Mouse (Mus musculus): Measurements from ENCODE around the gene Creg1.
"Not testable (repeated sequence)": the region's sequence is repeated elsewhere in the genome, so short reads cannot be mapped to it uniquely, and the experiment has no call there.

Creg1 gene

DNA sequence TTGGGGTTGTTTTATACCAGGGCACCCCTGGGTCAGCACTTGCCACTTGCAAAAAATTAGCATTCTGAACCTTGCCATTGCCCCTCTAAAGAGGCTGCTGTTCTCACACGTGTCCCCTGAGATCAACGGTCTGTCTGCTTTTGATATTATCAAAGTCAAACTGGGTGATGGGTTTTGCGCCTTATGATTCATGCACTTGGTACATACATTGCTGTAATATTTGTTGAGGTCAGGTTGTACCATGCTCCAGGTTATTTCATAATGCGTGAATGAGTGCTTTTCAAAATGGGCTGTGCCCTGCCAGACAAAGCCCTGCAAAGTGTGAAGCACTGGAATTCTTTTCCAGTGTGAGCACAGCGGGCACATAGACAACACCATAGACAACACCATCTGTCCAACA, 11.7 kb upstream of the Creg1 start:
- no peak for DNase-seq

GRCm38 (mm10) chr1:165754205-165754604, 9.3 kb upstream of the Creg1 start:
- DNase-seq: no peak

GRCm38 (mm10) chr1:165755194-165755593, 8.4 kb upstream of the Creg1 start:
- no peak for DNase-seq

- no peak for DNase-seq
Measured at GRCm38 (mm10) chr1:165761522-165762305, 1.8 kb upstream of the Creg1 start.

DNA sequence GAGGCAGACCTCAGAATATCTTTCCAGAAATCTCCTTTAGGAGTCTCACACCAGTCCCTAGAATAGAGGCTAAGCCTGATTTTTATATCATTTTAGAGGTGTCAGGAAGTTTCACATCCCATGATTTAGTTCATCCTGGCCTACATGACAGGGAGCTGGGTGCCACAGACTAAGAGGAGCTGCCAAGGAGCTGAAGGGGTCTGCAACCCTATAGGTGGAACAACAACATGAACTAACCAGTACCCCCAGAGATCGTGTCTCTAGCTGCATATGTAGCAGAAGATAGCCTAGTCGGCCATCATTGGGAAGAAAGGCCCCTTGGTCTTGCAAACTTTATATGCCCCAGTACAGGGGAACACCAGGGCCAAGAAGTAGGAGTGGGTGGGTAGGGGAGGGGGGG, 1.0 kb upstream of the Creg1 start:
- not testable (repeated sequence) for DNase-seq

- no peak for DNase-seq
Measured at GRCm38 (mm10) chr1:165762914-165763634, 472 bp upstream of the Creg1 start.

DNA sequence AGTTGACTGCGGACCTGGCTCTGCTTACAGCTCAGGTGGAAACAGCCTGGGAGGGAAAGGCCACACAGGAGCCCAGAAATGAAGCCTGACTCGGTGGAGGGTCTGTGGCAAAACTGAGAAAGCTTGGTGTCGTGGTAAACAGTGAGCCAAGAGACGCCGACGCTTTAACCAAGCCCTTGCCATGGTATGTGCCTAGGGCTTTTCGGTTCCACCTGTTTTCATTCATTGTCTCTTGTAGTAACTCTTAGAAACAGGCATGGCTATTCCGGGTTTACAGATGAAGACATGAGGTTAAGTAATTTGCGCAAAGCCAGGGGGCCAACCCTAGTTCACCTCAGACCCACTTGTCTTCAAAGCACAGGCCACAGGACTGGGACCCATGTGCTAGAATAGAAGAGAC, 1.0 kb downstream of the Creg1 start:
- DNase-seq: no peak

DNA sequence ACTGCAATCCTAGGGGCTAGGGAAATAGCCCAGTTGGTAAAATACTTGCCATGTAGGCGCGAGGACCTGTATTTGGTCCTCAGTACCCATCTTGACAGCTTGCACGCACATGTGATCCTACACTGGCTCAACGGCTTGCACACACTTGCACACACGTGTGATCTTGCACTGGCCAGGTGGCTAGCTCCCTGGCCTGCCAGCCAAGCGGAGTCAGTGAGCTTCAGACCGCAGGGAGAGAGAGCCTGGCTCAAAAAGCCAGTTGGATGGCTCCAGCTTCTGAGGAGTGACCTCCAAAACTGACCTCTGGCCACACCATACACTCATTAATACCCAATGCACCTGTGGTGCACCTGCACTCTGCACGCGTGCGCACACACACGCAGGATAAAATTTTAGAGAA, 1.5 kb downstream of the Creg1 start:
- no peak for DNase-seq

GRCm38 (mm10) chr1:165765651-165766294, 2.2 kb downstream of the Creg1 start:
- no peak for DNase-seq

- no peak for DNase-seq
Measured at GRCm38 (mm10) chr1:165766295-165766890, 2.8 kb downstream of the Creg1 start.

DNA sequence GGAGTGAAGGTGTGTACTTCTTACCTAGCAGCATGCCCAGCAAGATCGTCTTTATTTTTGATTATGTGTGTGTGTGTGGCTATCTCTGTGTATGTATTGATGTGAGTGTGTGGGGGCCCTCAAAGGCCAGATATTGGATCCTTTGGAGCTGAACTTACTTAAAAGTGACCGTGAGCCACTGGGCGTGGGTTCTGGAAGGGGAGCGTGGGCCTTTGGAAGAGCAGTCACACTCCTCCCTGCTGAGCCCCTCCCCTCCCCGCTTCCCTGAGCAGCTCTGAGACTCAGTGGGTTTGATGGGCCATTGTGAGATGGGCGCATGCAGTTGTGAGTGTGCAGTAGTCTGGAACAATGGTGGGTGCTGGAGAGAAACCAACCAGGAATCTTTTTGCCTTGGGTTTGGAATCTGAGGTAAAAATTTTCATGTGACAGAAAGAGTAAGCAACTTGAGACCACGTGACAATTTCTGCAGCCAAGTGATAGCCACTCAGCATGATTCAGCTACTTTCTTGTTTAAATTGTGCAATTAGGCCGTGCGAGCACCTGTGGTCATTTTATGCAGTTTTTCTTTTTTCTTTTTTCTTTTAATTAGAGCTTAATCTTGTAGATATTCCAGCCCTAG, 5.5 kb downstream of the Creg1 start:
- DNase-seq: no peak

DNA sequence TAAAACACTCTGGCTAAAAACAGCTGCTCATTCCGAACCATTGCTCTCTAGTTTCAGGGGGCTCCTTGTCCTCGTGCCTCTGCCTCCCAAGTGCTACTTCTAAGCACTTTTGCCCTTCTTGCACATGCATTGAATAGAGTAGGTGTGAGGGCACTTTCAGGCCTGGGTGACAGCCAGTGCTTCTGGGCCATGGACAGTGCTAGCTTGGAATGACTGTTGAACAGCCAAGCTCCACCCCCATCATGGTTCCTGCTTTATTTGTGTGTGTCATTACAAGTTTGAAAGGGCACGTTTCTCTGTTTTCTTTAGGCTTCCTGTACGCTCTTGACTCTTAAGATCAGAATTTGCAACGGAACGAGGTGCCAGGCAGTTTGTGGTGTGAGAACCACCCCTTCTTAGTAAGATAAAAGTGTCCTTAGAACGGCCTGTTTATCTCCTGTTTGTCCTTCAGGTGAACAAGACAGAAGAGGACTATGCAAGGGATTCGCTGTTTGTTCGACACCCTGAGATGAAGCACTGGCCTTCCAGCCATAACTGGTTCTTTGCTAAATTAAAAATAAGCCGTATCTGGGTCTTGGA, 6.7 kb downstream of the Creg1 start:
- DNase-seq: no peak

DNA sequence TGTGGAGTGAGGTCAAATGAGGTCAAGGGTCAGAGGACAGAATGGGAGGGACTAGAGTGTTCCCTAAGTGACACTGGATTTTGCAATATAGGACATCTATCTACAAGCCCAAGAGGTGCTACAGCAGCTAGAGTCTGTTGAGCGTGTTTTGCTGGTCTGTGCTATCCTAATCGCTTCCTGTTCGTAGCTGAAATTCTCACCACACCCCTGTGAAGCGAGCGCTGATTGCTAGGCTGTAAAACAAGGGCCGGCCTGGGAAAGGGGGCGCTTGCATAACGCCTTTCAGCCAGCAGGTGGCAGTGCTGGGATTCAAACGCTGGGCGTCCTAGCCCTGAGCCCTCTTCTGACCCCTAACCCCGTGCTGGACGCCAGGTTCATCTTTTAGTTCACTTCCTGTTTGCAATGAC, 7.9 kb downstream of the Creg1 start:
- peak; percentile 85 to 88 for DNase-seq

DNA sequence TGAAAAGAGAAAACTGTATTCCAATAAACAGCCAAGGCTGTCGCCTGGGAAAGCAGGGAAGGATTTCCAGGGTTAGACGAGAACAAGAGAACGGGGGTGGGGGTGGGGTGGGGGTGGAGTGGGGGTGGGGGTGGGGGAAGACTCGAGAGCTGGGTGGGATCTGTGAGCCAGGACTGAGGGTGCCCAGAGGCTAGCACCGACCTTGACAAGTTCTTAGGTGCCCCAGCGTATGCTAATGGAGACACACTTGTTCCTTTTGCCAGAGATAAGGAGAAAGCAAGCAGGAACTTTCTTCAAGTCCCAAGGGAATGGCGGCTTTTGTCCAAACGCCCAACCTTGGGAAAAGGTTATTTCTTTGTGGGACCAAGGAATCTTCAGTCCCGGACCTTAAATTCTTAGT, 8.5 kb downstream of the Creg1 start:
- no peak for DNase-seq

GRCm38 (mm10) chr1:165775518-165776294, 12.2 kb downstream of the Creg1 start:
- peak; percentile 75 to 88 for DNase-seq

GRCm38 (mm10) chr1:165779954-165780585, 16.5 kb downstream of the Creg1 start:
- DNase-seq: peak; percentile 32 to 47

GRCm38 (mm10) chr1:165780586-165781111, 17.1 kb downstream of the Creg1 start:
- peak; percentile 53 to 63 for DNase-seq

DNA sequence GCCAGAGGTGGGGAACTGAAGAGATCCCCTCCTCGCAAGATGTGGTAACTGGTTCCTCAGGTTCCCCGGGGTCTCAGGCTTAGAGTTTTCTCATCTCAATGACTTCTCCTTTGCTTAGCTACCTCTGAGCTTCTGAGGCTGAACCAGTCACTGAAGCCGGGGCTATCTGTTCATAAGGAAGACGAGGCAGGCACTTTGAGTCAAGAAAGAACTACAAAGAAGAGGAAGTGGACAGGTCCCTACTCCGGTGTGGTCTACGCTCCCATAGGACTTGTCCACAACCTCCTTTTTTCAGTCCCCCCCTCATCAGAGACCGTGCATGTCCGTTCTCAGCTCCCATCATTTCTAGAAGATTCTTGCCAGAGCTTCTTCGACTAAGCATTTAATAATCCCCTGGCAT, 17.9 kb downstream of the Creg1 start:
- DNase-seq: no peak

- no peak for DNase-seq
Measured at GRCm38 (mm10) chr1:165781911-165782310, 18.4 kb downstream of the Creg1 start.

DNA sequence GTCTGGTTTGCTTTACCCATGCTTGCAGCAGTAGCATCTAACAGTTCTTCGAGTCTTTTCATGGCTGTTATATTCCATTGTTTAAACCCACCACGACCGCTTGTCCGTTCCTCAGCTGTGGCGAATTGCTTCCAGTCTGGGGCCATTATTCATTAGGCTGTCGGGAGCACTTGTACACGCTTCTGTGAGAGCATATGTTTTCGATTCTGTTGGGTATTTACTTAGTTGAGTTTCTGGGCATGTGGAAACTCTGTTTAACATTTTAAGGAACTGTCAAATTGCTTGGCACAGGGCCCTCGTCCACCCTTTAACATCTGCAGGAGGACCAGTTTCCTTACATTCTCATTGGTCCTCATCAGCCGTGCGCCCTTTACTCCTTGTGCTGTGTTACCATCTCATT, 22.8 kb downstream of the Creg1 start:
- DNase-seq: peak; percentile 10 to 21

- no peak for DNase-seq
Measured at GRCm38 (mm10) chr1:165788511-165788910, 25.0 kb downstream of the Creg1 start, which contains the start of gene Cd247. Gene Cd247 (plus strand): TSS chr1:165788681.
